Mouse (Mus musculus): ENCODE data around the gene Tbc1d32. TPM values are rescaled to one million over a fixed set of nuclear protein-coding genes. Genes with fewer than 3 reads are reported as not detected.
"Not testable (repeated sequence)": the region's sequence is repeated elsewhere in the genome, so short reads cannot be mapped to it uniquely, and the experiment has no call there.

Tbc1d32 gene
- polyA plus RNA-seq, 1 experiment from 2014 or later: 3.3 TPM

DNA sequence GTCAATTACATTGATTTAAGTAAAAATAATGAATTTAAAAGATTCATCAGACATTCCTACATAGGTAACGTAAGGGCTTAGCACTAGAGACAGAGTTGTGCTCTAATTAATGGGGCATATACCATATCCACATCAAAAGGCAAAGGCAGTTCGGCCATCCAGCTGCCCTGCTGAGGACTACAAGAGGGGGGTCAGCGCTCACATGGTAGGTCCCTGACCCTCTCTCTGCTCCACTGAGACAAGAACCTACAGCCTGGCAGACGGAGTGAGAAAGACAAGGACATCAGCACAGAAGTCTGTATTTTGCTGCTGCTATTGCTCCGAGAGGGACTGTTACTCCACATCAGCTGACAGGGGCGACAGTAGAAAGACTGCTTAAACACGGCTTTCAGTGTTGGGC is 34.2 kb downstream of the Tbc1d32 start:
- no peak for ATAC-seq (ENCODE audit: low read depth)
- Histone ChIP-seq H3K4me3 (ENCODE audit: low read depth, low read length) (no peak overlapping the region), H3K9ac (ENCODE audit: low read depth, low read length) (no peak overlapping the region), H3K27ac (replicated peaks; ENCODE audit: low read depth, low read length) (no peak overlapping the region), H3K4me2 (ENCODE audit: low read depth, low read length) (no peak overlapping the region), H3K36me3 (ENCODE audit: control insufficient read depth, insufficient read depth, low read length) (no peaks in the 10 kb centered on the region), H3K27me3 (replicated peaks; ENCODE audit: control insufficient read depth, insufficient read depth, low read length) (no peaks in the 10 kb centered on the region), H3K4me1 (ENCODE audit: control insufficient read depth, insufficient read depth, low read length) (no peaks in the 10 kb centered on the region), H3K9me3 (ENCODE audit: control insufficient read depth, low read length) (no peaks in the 10 kb centered on the region)
- DNase-seq (ENCODE audit: low spot score): no peak
- 82% methylated on average over 7 of the region's 7 CpGs for WGBS

GRCm38 (mm10) chr10:56181727-56182126 is 46.8 kb downstream of the Tbc1d32 start:
- H3K4me2 ChIP-seq (ENCODE audit: low read depth, low read length): no peak overlapping the region
- H3K27me3 ChIP-seq (replicated peaks; ENCODE audit: control insufficient read depth, insufficient read depth, low read length): no peaks in the 10 kb centered on the region
- no peak overlapping the region for H3K4me3 ChIP-seq (ENCODE audit: low read depth, low read length)
- H3K27ac ChIP-seq (replicated peaks; ENCODE audit: low read depth, low read length): no peak overlapping the region
- peaks cover 7% of the 10 kb centered on the region for H3K36me3 ChIP-seq (ENCODE audit: control insufficient read depth, insufficient read depth, low read length)
- ATAC-seq (ENCODE audit: low read depth) (no peak), DNase-seq (ENCODE audit: low spot score) (no peak)
- H3K9me3 ChIP-seq (ENCODE audit: control insufficient read depth, low read length): no peaks in the 10 kb centered on the region
- H3K9ac ChIP-seq (ENCODE audit: low read depth, low read length): no peak overlapping the region
- 88% methylated on average over 1 of the region's 1 CpGs for WGBS
- no peaks in the 10 kb centered on the region for H3K4me1 ChIP-seq (ENCODE audit: control insufficient read depth, insufficient read depth, low read length)

DNA sequence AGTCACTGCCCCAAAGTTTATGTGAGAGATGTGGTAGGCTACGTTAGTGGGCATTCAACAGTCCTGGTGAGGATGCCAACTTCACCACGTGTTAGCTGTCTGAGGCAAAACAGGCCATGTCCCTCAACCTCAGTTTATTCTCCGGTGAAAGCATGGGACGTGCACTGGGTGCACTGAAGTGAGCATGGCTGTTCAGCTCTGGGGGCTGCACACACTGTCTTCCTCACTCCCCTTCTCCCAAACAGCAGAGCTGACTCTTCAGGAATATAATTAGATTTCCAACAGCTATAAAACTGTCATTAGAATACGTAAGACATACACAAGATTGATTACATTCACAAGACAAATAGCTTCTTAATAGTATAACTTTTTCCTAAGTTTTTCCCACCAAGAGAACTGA is 55.3 kb downstream of the Tbc1d32 start:
- 75% methylated on average over 5 of the region's 5 CpGs for WGBS
- no peaks in the 10 kb centered on the region for H3K27me3 ChIP-seq (replicated peaks; ENCODE audit: control insufficient read depth, insufficient read depth, low read length)
- H3K4me1 ChIP-seq (ENCODE audit: control insufficient read depth, insufficient read depth, low read length): no peaks in the 10 kb centered on the region

GRCm38 (mm10) chr10:56167721-56168120 is 60.8 kb downstream of the Tbc1d32 start:
- H3K36me3 ChIP-seq (ENCODE audit: control insufficient read depth, insufficient read depth, low read length); H3K4me3 ChIP-seq (ENCODE audit: low read depth, low read length); H3K9ac ChIP-seq (ENCODE audit: low read depth, low read length); H3K9me3 ChIP-seq (ENCODE audit: control insufficient read depth, low read length); H3K4me1 ChIP-seq (ENCODE audit: control insufficient read depth, insufficient read depth, low read length); H3K4me2 ChIP-seq (ENCODE audit: low read depth, low read length); DNase-seq (ENCODE audit: low spot score); ATAC-seq (ENCODE audit: low read depth); H3K27ac ChIP-seq (replicated peaks; ENCODE audit: low read depth, low read length); H3K27me3 ChIP-seq (replicated peaks; ENCODE audit: control insufficient read depth, insufficient read depth, low read length): not testable (repeated sequence)

More for the DNA sequence above, 55.3 kb downstream of the Tbc1d32 start:
- ATAC-seq (ENCODE audit: low read depth) (no peak), DNase-seq (ENCODE audit: low spot score) (no peak)
- Histone ChIP-seq H3K36me3 (ENCODE audit: control insufficient read depth, insufficient read depth, low read length) (peaks cover 11% of the 10 kb centered on the region; the same call in 1 of the 2 replicates), H3K9me3 (ENCODE audit: control insufficient read depth, low read length) (no peaks in the 10 kb centered on the region), H3K4me2 (ENCODE audit: low read depth, low read length) (no peak overlapping the region), H3K27ac (replicated peaks; ENCODE audit: low read depth, low read length) (no peak overlapping the region), H3K9ac (ENCODE audit: low read depth, low read length) (no peak overlapping the region), H3K4me3 (ENCODE audit: low read depth, low read length) (no peak overlapping the region)

GRCm38 (mm10) chr10:56165758-56166157 is 62.7 kb downstream of the Tbc1d32 start:
- ATAC-seq (ENCODE audit: low read depth) (no peak), DNase-seq (ENCODE audit: low spot score) (no peak)
- no peak overlapping the region for H3K9ac ChIP-seq (ENCODE audit: low read depth, low read length)
- 88% methylated on average over 4 of the region's 4 CpGs for WGBS
- no peak overlapping the region for H3K4me2 ChIP-seq (ENCODE audit: low read depth, low read length)
- no peaks in the 10 kb centered on the region for H3K4me1 ChIP-seq (ENCODE audit: control insufficient read depth, insufficient read depth, low read length)
- peaks cover 8% of the 10 kb centered on the region; the same call in 1 of the 2 replicates for H3K36me3 ChIP-seq (ENCODE audit: control insufficient read depth, insufficient read depth, low read length)
- H3K27me3 ChIP-seq (replicated peaks; ENCODE audit: control insufficient read depth, insufficient read depth, low read length): no peaks in the 10 kb centered on the region
- H3K27ac ChIP-seq (replicated peaks; ENCODE audit: low read depth, low read length): no peak overlapping the region
- no peaks in the 10 kb centered on the region for H3K9me3 ChIP-seq (ENCODE audit: control insufficient read depth, low read length)
- H3K4me3 ChIP-seq (ENCODE audit: low read depth, low read length): no peak overlapping the region

- H3K4me2 ChIP-seq (ENCODE audit: low read depth, low read length): no peak overlapping the region
- no peaks in the 10 kb centered on the region for H3K27me3 ChIP-seq (replicated peaks; ENCODE audit: control insufficient read depth, insufficient read depth, low read length)
- no peak overlapping the region for H3K4me3 ChIP-seq (ENCODE audit: low read depth, low read length)
- H3K9me3 ChIP-seq (ENCODE audit: control insufficient read depth, low read length): no peaks in the 10 kb centered on the region
- WGBS: 71% methylated on average over 3 of the region's 3 CpGs
- no peaks in the 10 kb centered on the region for H3K4me1 ChIP-seq (ENCODE audit: control insufficient read depth, insufficient read depth, low read length)
- H3K36me3 ChIP-seq (ENCODE audit: control insufficient read depth, insufficient read depth, low read length): no peaks in the 10 kb centered on the region
- H3K27ac ChIP-seq (replicated peaks; ENCODE audit: low read depth, low read length): no peak overlapping the region
- no peak overlapping the region for H3K9ac ChIP-seq (ENCODE audit: low read depth, low read length)
- ATAC-seq (ENCODE audit: low read depth): no peak
- no peak for DNase-seq (ENCODE audit: low spot score)
Observed at GRCm38 (mm10) chr10:56164411-56164810, 64.1 kb downstream of the Tbc1d32 start.

DNA sequence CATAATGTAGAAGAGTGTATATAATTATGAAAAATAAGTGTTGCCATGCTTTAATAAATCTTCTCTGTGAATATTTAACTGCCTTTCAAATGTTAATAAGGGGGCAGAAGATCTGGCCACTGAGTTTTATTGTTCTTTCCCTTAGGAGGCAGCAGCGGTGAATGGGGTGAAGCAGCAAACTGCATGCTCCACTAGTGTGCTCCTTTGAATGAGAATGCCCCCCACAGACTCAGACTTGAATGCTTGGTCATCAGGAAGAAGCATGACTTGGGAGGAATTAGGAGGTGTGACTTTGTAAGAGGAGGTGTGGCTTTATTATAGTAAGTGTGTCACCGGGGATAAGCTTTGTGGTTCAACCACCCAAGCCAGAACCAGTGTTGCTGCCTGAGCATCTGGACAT is 69.7 kb downstream of the Tbc1d32 start:
- WGBS: 84% methylated on average over 2 of the region's 2 CpGs
- no peaks in the 10 kb centered on the region for H3K4me1 ChIP-seq (ENCODE audit: control insufficient read depth, insufficient read depth, low read length)
- no peaks in the 10 kb centered on the region for H3K27me3 ChIP-seq (replicated peaks; ENCODE audit: control insufficient read depth, insufficient read depth, low read length)
- H3K4me3 ChIP-seq (ENCODE audit: low read depth, low read length): no peak overlapping the region
- no peaks in the 10 kb centered on the region for H3K36me3 ChIP-seq (ENCODE audit: control insufficient read depth, insufficient read depth, low read length)
- H3K9ac ChIP-seq (ENCODE audit: low read depth, low read length): no peak overlapping the region
- ATAC-seq (ENCODE audit: low read depth): no peak
- no peak overlapping the region for H3K27ac ChIP-seq (replicated peaks; ENCODE audit: low read depth, low read length)
- DNase-seq (ENCODE audit: low spot score): no peak
- no peak overlapping the region for H3K4me2 ChIP-seq (ENCODE audit: low read depth, low read length)
- H3K9me3 ChIP-seq (ENCODE audit: control insufficient read depth, low read length): no peaks in the 10 kb centered on the region

DNA sequence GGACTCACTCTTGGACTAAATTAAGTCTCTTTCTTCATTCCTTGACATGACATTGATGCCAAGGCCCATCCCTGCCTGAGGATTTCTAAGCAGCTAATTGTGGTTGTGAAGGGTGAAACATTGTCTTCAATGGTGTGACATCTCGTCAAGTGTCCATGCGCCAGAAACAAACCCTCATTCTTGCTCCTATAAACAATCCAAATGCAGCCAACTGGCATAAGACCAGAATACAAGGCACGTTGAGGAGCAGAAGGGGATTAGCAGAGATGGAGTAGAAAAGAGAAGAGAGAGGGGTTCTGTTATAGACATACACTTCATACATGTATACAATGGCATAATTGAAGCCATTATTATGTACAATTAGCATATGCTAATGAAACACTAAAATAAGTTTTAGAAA is 70.3 kb downstream of the Tbc1d32 start:
- ATAC-seq (ENCODE audit: low read depth) (no peak), DNase-seq (ENCODE audit: low spot score) (no peak)
- no peaks in the 10 kb centered on the region for H3K9me3 ChIP-seq (ENCODE audit: control insufficient read depth, low read length)
- H3K27ac ChIP-seq (replicated peaks; ENCODE audit: low read depth, low read length): no peak overlapping the region
- H3K27me3 ChIP-seq (replicated peaks; ENCODE audit: control insufficient read depth, insufficient read depth, low read length): no peaks in the 10 kb centered on the region
- no peak overlapping the region for H3K4me3 ChIP-seq (ENCODE audit: low read depth, low read length)
- H3K4me1 ChIP-seq (ENCODE audit: control insufficient read depth, insufficient read depth, low read length): no peaks in the 10 kb centered on the region
- WGBS: 82% methylated on average over 3 of the region's 3 CpGs
- no peak overlapping the region for H3K4me2 ChIP-seq (ENCODE audit: low read depth, low read length)
- no peaks in the 10 kb centered on the region for H3K36me3 ChIP-seq (ENCODE audit: control insufficient read depth, insufficient read depth, low read length)
- H3K9ac ChIP-seq (ENCODE audit: low read depth, low read length): no peak overlapping the region

DNA sequence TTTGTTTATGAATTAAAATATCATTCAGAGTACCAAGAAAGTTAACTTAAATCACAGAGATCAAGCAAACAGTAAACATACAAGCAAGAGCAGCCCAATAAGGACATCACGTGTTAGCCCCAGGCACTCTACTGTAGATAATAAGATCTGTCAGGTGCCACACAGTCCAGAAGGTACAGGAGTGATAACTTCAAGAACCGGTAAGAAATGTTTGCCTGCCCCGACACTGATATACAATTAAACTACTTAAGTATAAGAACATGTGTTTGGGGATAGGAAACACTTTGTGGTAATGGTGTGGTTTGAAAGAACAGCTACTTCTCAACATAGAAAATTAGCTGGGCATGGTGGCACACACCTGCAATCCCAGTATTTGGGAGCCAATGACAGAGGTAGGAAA is 71.5 kb downstream of the Tbc1d32 start:
- DNase-seq (ENCODE audit: low spot score): no peak
- no peak overlapping the region for H3K4me3 ChIP-seq (ENCODE audit: low read depth, low read length)
- 80% methylated on average over 3 of the region's 3 CpGs for WGBS

More for the DNA sequence above, 71.5 kb downstream of the Tbc1d32 start:
- H3K4me2 ChIP-seq (ENCODE audit: low read depth, low read length): no peak overlapping the region
- H3K27me3 ChIP-seq (replicated peaks; ENCODE audit: control insufficient read depth, insufficient read depth, low read length): no peaks in the 10 kb centered on the region
- H3K9me3 ChIP-seq (ENCODE audit: control insufficient read depth, low read length): no peaks in the 10 kb centered on the region
- no peaks in the 10 kb centered on the region for H3K4me1 ChIP-seq (ENCODE audit: control insufficient read depth, insufficient read depth, low read length)
- H3K9ac ChIP-seq (ENCODE audit: low read depth, low read length): no peak overlapping the region
- H3K36me3 ChIP-seq (ENCODE audit: control insufficient read depth, insufficient read depth, low read length): 0 out of 2 replicates have a peak, but pooled peaks cover 2% of the 10 kb centered on the region
- no peak overlapping the region for H3K27ac ChIP-seq (replicated peaks; ENCODE audit: low read depth, low read length)
- ATAC-seq (ENCODE audit: low read depth): no peak

Measured in embryonic facial prominence, embryonic 14.5 days (tissue).